ENCODE assay signal across 27 mouse cellular contexts in the genomic region with DNA sequence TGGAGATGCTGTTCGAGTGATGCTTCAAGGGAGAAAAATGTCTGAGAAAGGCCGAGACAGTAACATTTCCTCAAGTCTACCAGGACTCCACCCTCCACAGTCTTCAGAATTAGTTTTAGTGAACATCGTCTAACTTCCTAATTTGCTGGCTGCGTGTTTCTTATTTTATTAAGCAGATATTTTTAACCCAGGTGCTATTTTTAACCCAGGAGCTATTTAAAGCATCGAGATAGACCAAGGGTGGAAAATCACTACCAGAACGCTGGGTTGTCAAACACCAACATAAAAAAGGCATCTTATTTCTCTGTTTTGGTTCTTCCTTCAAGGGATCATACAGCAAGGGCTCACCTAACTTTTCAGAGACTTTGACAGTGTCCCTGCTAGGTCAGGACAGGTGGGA. TPM values are rescaled to one million over a fixed set of nuclear protein-coding genes. Genes with fewer than 3 reads are reported as not detected.
"Had no signal": no experiment of that assay in that cellular context is flagged by ENCODE, and none has a peak within 500 bp of the region (broad histone marks: within the 10 kb centered on the region; RNA-seq: fewer than 3 reads in every experiment).

No protein-coding gene starts in this region.

- H3K27ac ChIP-seq: heart, embryonic 13.5 days; heart, embryonic 15.5 days; hindbrain, embryonic 10.5 days; hindbrain, embryonic 12.5 days; hindbrain, embryonic 14.5 days; intestine, embryonic 15.5 days; layer of hippocampus, adult 2 months; left cerebral cortex, adult 2 months; limb, embryonic 12.5 days; liver, embryonic 12.5 days; liver, embryonic 14.5 days had no signal

- ATAC-seq: hindbrain, embryonic 16.5 days; inflammation-experienced regulatory T-cells, adult 6 months; intestine, embryonic 15.5 days; intestine, postnatal 0 days; liver, embryonic 12.5 days had no signal

- H3K9ac ChIP-seq: heart, embryonic 13.5 days; heart, embryonic 15.5 days; hindbrain, embryonic 12.5 days; hindbrain, embryonic 14.5 days; intestine, embryonic 15.5 days; limb, embryonic 12.5 days; liver, embryonic 12.5 days; liver, embryonic 14.5 days had no signal

- H3K4me2 ChIP-seq: heart, embryonic 11.5 days; heart, embryonic 13.5 days; heart, embryonic 15.5 days; hindbrain, embryonic 12.5 days; hindbrain, embryonic 14.5 days; intestine, embryonic 15.5 days; limb, embryonic 12.5 days; liver, embryonic 12.5 days had no signal

- H3K4me3 ChIP-seq: heart, embryonic 13.5 days; heart, embryonic 15.5 days; hindbrain, embryonic 10.5 days; hindbrain, embryonic 12.5 days; intestine, embryonic 15.5 days; layer of hippocampus, adult 2 months; left cerebral cortex, adult 2 months; limb, embryonic 10.5 days; limb, embryonic 12.5 days; liver, embryonic 12.5 days had no signal

- H3K4me1 ChIP-seq: intestine, embryonic 15.5 days had no signal

- DNase-seq: gastrocnemius, postnatal 10 days; gastrocnemius, postnatal 25 days; heart, adult 18-20 months; heart, postnatal 4 days; kidney, adult 18-20 months; kidney, adult 8-10 months; kidney, postnatal 10 days; kidney, postnatal 25 days; kidney, postnatal 4 days; liver had no signal

- H3K9me3 ChIP-seq: heart, embryonic 13.5 days; heart, embryonic 15.5 days; hindbrain, embryonic 10.5 days; hindbrain, embryonic 12.5 days; intestine, embryonic 15.5 days; limb, embryonic 10.5 days; limb, embryonic 12.5 days; liver, embryonic 12.5 days had no signal

- H3K36me3 ChIP-seq: heart, embryonic 13.5 days; heart, embryonic 15.5 days; hindbrain, embryonic 10.5 days; hindbrain, embryonic 12.5 days; intestine, embryonic 15.5 days; limb, embryonic 10.5 days; limb, embryonic 12.5 days; liver, embryonic 12.5 days had no signal

- H3K27me3 ChIP-seq: heart, embryonic 15.5 days; hindbrain, embryonic 12.5 days; intestine, embryonic 15.5 days; limb, embryonic 12.5 days; liver, embryonic 12.5 days had no signal

RNA-seq across cellular contexts. Expression of gene Sox5, which starts 39.2 kb away (rescaled TPM):
- total RNA-seq: granulocyte monocyte progenitor cell, adult 5-6 weeks had no signal
